Mouse (Mus musculus) heart, postnatal 0 days (tissue): ENCODE measurements around the gene Tada3. TPM values are rescaled to one million over a fixed set of nuclear protein-coding genes. Genes with fewer than 3 reads are reported as not detected.
A peak's percentile ranks its signal among the peaks of the same experiment; 100 is the strongest.

ENCODE experiments used
- ATAC-seq: fragments of 200-750 bp; cut with Nextera tagmentation; 2 replicates; pipeline ENCODE4 v1.8.0; 2017; ENCODE audit warnings: low read depth, moderate number of reproducible peaks, moderate library complexity; ENCODE audit not compliant: insufficient read depth
- DNase-seq: peaks from one replicate; pipeline ENCODE4 v3.0.0-alpha.2; 2016; ENCODE audit warnings: low spot score
- H3K27ac ChIP-seq: fragments of 300-500 bp; sonication (generic); 2 replicates; pipeline ENCODE4 v1.5.1; 2014; ENCODE audit warnings: low read depth, mild to moderate bottlenecking
- H3K27me3 ChIP-seq: fragments of 300-500 bp; sonication (generic); 2 replicates; pipeline ENCODE4 v1.6.1; 2014; ENCODE audit warnings: low read length, mixed read lengths; ENCODE audit not compliant: control insufficient read depth, insufficient read depth
- H3K36me3 ChIP-seq: fragments of 300-500 bp; sonication (generic); replicated peaks from 2 replicates; pipeline ENCODE4 v1.6.1; 2014; ENCODE audit warnings: low read length, mixed read lengths; ENCODE audit not compliant: control insufficient read depth, insufficient read depth
- H3K4me1 ChIP-seq: fragments of 300-500 bp; sonication (generic); 2 replicates; pipeline ENCODE4 v1.6.1; 2014; ENCODE audit warnings: antibody characterized with exemption; ENCODE audit not compliant: control insufficient read depth, insufficient read depth
- H3K4me2 ChIP-seq: fragments of 300-500 bp; sonication (generic); 2 replicates; pipeline ENCODE4 v1.6.1; 2014; ENCODE audit warnings: low read depth, mild to moderate bottlenecking, low read length, moderate library complexity
- H3K4me3 ChIP-seq: fragments of 300-500 bp; sonication (generic); 2 replicates; pipeline ENCODE4 v1.5.1; 2014; ENCODE audit warnings: low read depth, low read length
- H3K9ac ChIP-seq: fragments of 300-500 bp; sonication (generic); replicated peaks from 2 replicates; pipeline ENCODE4 v1.6.1; 2014; ENCODE audit warnings: low read depth, low read length, mixed read lengths
- H3K9me3 ChIP-seq: fragments of 300-500 bp; sonication (generic); replicated peaks from 2 replicates; pipeline ENCODE4 v1.6.1; 2016; ENCODE audit warnings: low read length; ENCODE audit not compliant: control insufficient read depth
- CTCF ChIP-seq: IDR thresholded peaks from 2 replicates; pipeline ENCODE4 v1.5.1; 2016; ENCODE audit warnings: antibody characterized with exemption, control low read depth, low read depth
- EP300 ChIP-seq: IDR thresholded peaks from 2 replicates; pipeline ENCODE4 v1.6.1; 2016; ENCODE audit warnings: antibody characterized with exemption, low read depth
- WGBS: fragments of 180-500 bp; shearing (Covaris S2); extraction: QIAGEN DNeasy Blood & Tissue Kit; methylation state at CpG from one replicate; pipeline ENCODE4 v1.1.7; 2014; 5-methylcytosine and 5-hydroxymethylcytosine counted together
- polyA plus RNA-seq: library from polyadenylated mRNA; unstranded; fragments of >200 nt; fragmentation: Nextera tagmentation; extraction: Ambion mirVana; gene quantifications from 2 replicates; pipeline ENCODE4 v1.2.1, GENCODE M21; 2015
- total RNA-seq: library from RNA; depleted of rRNA; stranded (reverse); fragments of >200 nt; gene quantifications from 2 replicates; pipeline ENCODE4 v1.2.3, GENCODE M21; 2014; ENCODE audit warnings: low replicate concordance

Tada3 gene
- total and polyA plus RNA-seq, 2 experiments from 2014 or later = 28.9 to 45.1 TPM

- TF ChIP-seq EP300 = no peak
- TF ChIP-seq CTCF = no peak
- WGBS = 86% methylated on average over 3 of the region's 3 CpGs
- peaks cover 91% of the 10 kb centered on the region for H3K36me3 ChIP-seq
These were observed 8.3 kb upstream of the Tada3 start for GRCm38 (mm10) chr6:113386025-113386424.

DNA sequence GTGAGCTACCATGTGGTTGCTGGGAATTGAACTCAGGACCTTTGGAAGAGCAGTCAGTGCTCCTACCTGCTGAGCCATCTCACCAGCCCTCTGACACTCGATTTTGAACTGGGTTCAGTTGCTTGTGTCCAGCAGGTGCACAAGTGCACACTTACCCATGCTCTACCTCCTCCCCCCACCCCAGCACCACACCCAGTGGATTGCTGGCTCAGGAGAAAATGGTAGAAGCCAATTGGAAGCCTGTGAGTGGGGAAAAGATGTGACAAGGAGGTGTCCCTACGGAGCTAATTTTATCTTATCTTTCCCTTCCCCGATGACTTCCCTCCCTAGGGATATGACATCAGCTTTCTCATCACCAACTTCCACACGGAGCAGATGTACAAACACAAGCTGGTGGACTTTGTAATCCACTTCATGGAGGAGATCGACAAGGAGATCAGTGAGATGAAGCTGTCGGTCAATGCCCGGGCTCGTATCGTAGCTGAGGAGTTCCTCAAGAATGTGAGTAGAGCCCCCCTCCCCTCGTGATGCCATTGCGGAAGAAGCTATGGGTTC, 7.6 kb upstream of the Tada3 start:
- H3K4me3 ChIP-seq = no peak overlapping the region
- WGBS = 48% methylated on average over 11 of the region's 11 CpGs
- H3K4me1 ChIP-seq = no peaks in the 10 kb centered on the region
- no peak overlapping the region for H3K9ac ChIP-seq
- DNase-seq (no peak), ATAC-seq (no peak)
- H3K27ac ChIP-seq = no peak overlapping the region
- H3K4me2 ChIP-seq = no peak overlapping the region
- TF ChIP-seq EP300 (no peak), CTCF (no peak)
- no peaks in the 10 kb centered on the region for H3K27me3 ChIP-seq
- H3K36me3 ChIP-seq = peaks cover 95% of the 10 kb centered on the region
- no peaks in the 10 kb centered on the region for H3K9me3 ChIP-seq

More at GRCm38 (mm10) chr6:113386025-113386424, 8.3 kb upstream of the Tada3 start:
- no peaks in the 10 kb centered on the region for H3K4me1 ChIP-seq
- no peak for DNase-seq
- no peaks in the 10 kb centered on the region for H3K27me3 ChIP-seq
- H3K27ac ChIP-seq = no peak overlapping the region
- no peak overlapping the region for H3K9ac ChIP-seq
- H3K9me3 ChIP-seq = no peaks in the 10 kb centered on the region
- H3K4me2 ChIP-seq = no peak overlapping the region
- no peak for ATAC-seq
- H3K4me3 ChIP-seq = no peak overlapping the region

DNA sequence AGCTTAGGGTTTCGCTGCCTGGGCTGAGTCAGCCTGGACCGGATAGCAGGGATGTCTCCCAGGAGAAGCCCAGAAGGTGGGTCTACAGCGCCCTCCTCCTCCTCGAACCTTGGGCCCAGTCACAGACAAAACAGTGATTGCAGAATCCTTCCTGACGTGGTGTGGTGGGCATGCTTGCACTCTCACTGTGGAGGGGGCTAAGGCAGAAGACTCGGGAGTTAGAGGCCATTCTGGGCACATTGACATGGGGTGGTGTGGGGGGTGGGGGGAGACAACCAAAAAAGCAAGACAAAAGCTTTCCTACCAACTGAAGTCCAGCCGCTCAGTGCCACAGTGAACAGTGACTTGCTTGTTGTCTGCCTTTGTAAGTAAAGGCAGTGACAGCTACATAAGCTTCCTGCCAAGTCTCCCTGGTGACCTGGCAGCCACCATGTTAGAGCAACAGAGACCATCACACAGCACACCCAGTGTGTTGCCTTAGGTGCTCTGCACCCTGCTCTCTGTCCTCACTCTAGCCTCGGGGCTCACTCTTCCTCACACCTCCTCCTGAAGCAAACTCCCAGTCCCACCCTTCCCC, 6.8 kb upstream of the Tada3 start:
- Histone ChIP-seq H3K9me3 (no peaks in the 10 kb centered on the region), H3K27ac (no peak overlapping the region), H3K4me1 (peaks cover 4% of the 10 kb centered on the region), H3K9ac (no peak overlapping the region), H3K4me3 (no peak overlapping the region), H3K36me3 (peaks cover 88% of the 10 kb centered on the region), H3K27me3 (no peaks in the 10 kb centered on the region), H3K4me2 (no peak overlapping the region)
- DNase-seq = no peak
- TF ChIP-seq CTCF (no peak), EP300 (no peak)
- WGBS = 89% methylated on average over 8 of the region's 8 CpGs
- no peak for ATAC-seq

- peaks cover 14% of the 10 kb centered on the region for H3K4me1 ChIP-seq
- no peaks in the 10 kb centered on the region for H3K27me3 ChIP-seq
- no peak overlapping the region for H3K4me3 ChIP-seq
- no peak overlapping the region for H3K9ac ChIP-seq
- no peak overlapping the region for H3K27ac ChIP-seq
- WGBS = 82% methylated on average over 11 of the region's 11 CpGs
- H3K4me2 ChIP-seq = no peak overlapping the region
- TF ChIP-seq EP300 (no peak), CTCF (0 out of 2 replicates have a peak, but pooled peaks have one; percentile 5)
- ATAC-seq = no peak
- no peak for DNase-seq
- H3K9me3 ChIP-seq = no peaks in the 10 kb centered on the region
- H3K36me3 ChIP-seq = peaks cover 54% of the 10 kb centered on the region
These were observed 2.8 kb upstream of the Tada3 start for GRCm38 (mm10) chr6:113380480-113380879.

GRCm38 (mm10) chr6:113379246-113379645, 1.6 kb upstream of the Tada3 start:
- no peak for TF ChIP-seq EP300
- TF ChIP-seq CTCF = no peak
- H3K27me3 ChIP-seq = no peaks in the 10 kb centered on the region
- H3K27ac ChIP-seq = no peak overlapping the region
- no peak for ATAC-seq
- 62% methylated on average over 6 of the region's 6 CpGs for WGBS
- H3K36me3 ChIP-seq = peaks cover 55% of the 10 kb centered on the region
- H3K9me3 ChIP-seq = no peaks in the 10 kb centered on the region
- H3K4me3 ChIP-seq = peak overlapping the region; percentile 94
- peak overlapping the region; percentile 94 for H3K4me2 ChIP-seq
- H3K9ac ChIP-seq = peak overlapping the region; percentile 91
- no peak for DNase-seq
- peaks cover 14% of the 10 kb centered on the region for H3K4me1 ChIP-seq

GRCm38 (mm10) chr6:113377172-113377495, 549 bp downstream of the Tada3 start:
- H3K9ac ChIP-seq = peak overlapping the region; percentile 91
- H3K36me3 ChIP-seq = peaks cover 56% of the 10 kb centered on the region
- TF ChIP-seq EP300 = no peak
- no peak for TF ChIP-seq CTCF
- peak overlapping the region; percentile 94 for H3K4me2 ChIP-seq
- no peak for DNase-seq
- peak overlapping the region; percentile 97 for H3K27ac ChIP-seq
- 6% methylated on average over 7 of the region's 7 CpGs for WGBS
- no peak for ATAC-seq
- H3K27me3 ChIP-seq = no peaks in the 10 kb centered on the region
- peaks cover 14% of the 10 kb centered on the region for H3K4me1 ChIP-seq
- H3K4me3 ChIP-seq = peak overlapping the region; percentile 94
- no peaks in the 10 kb centered on the region for H3K9me3 ChIP-seq
